Mouse (Mus musculus) spleen, adult 2 months (tissue): ENCODE results near the gene Tmem245.
"Not testable (repeated sequence)": the region's sequence is repeated elsewhere in the genome, so short reads cannot be mapped to it uniquely, and the experiment has no call there.

Experiments used
- CTCF ChIP-seq: fragments of 200-500 bp; IDR thresholded peaks from 2 replicates; pipeline ENCODE4 v1.5.1; 2011; ENCODE audit warnings: mild to moderate bottlenecking, inconsistent platforms; ENCODE audit not compliant: insufficient read depth, insufficient read length, insufficient replicate concordance; ENCODE audit errors: extremely low read depth
- POLR2A ChIP-seq: fragments of 200-500 bp; IDR thresholded peaks from 2 replicates; pipeline ENCODE4 v1.6.1; 2011; ENCODE audit warnings: low read depth, low read length, inconsistent platforms

DNA sequence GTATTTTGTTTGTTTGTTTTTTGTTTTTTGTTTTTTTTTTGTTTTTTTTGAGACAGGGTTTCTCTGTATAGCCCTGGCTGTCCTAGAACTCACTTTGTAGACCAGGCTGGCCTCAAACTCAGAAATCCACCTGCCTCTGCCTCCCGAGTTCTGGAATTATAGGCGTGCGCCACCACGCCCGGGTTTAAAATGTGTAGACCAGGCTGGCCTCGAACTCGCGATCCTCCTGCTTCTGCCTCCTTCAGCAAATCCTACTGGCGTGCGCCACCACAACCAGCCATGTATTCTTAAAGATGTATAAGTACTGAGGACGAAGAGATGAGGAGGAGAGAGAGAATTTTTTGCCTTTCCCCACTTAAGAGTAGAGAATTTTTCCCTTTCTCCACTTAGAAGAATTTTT, 76.7 kb downstream of the Tmem245 start:
- not testable (repeated sequence) for TF ChIP-seq POLR2A, CTCF
